Comparison of ENCODE assay signal across 15 mouse cellular contexts in the genomic region with DNA sequence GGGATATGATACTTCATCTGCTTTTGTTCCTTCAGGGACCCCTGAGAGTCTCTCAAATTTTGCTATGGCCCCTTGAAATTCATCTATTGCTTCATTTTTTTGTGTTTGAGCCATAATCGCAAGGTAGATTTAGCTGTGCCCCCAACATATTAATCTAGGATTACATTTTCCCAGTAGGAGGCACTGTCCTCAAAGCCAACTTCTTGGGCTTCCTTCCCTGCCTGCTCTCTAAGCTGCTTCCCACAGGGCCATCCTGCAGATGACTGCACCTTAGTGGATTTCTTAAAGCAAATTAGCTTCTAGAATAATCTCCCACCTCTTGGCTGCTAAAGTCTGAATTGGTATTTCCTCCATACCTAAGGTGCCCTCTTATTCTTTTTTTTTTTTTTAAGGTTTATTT. TPM values are rescaled to one million over a fixed set of nuclear protein-coding genes. Genes with fewer than 3 reads are reported as not detected.
DNase-seq lines count a peak whose midpoint lies in the region; ATAC-seq and TF ChIP-seq lines count a peak whose summit lies in the region.
"Had no signal": no experiment of that assay in that cellular context is flagged by ENCODE, and none has a peak within 500 bp of the region (broad histone marks: within the 10 kb centered on the region; RNA-seq: fewer than 3 reads in every experiment).

No protein-coding gene starts in this region.

- H3K27me3 ChIP-seq in embryonic facial prominence, embryonic 11.5 days (ENCODE audit: control insufficient read depth, insufficient read depth, low read length), result no peaks in the 10 kb centered on the region
- no peaks in the 10 kb centered on the region for H3K27me3 ChIP-seq in embryonic facial prominence, embryonic 10.5 days (replicated peaks; ENCODE audit: low read depth, poor library complexity, severe bottlenecking)
- H3K27me3 ChIP-seq in liver, postnatal 0 days (ENCODE audit: insufficient read depth, low read length), result no peaks in the 10 kb centered on the region
- no peaks in the 10 kb centered on the region for H3K27me3 ChIP-seq in liver, embryonic 11.5 days (replicated peaks; ENCODE audit: control insufficient read depth, insufficient read depth, low read length)
- H3K27me3 ChIP-seq in ES-Bruce4 (ENCODE audit: control insufficient read depth, insufficient read depth, low read length, poor library complexity, severe bottlenecking), result no peaks in the 10 kb centered on the region
- no peaks in the 10 kb centered on the region for H3K27me3 ChIP-seq in cerebellum, adult 2 months (ENCODE audit: control insufficient read depth, insufficient read depth, low read length)
- H3K27me3 ChIP-seq: liver, embryonic 15.5 days; midbrain, embryonic 15.5 days had no signal

- peak; percentile 58 for TF ChIP-seq CTCF in liver, postnatal 0 days (IDR thresholded peaks at IDR 0.05; ENCODE audit: low read depth)
- TF ChIP-seq CTCF in ES-Bruce4 (IDR thresholded peaks at IDR 0.05; ENCODE audit: low read depth, low read length), result peak; percentile 33
- TF ChIP-seq CTCF in cortical plate, adult 2 months (IDR thresholded peaks at IDR 0.05; ENCODE audit: extremely low read depth, insufficient read depth, low read length), result peak; percentile 30
- TF ChIP-seq CTCF in cerebellum, adult 2 months (IDR thresholded peaks at IDR 0.05; ENCODE audit: borderline replicate concordance, insufficient read depth, low read depth, low read length), result no peak

- 82% methylated on average over 1 of the region's 1 CpGs for WGBS in embryonic facial prominence, embryonic 11.5 days
- 95% methylated on average over 1 of the region's 1 CpGs for WGBS in embryonic facial prominence, embryonic 10.5 days
- 76% methylated on average over 1 of the region's 1 CpGs for WGBS in liver, postnatal 0 days (ENCODE audit: insufficient replicate concordance)
- WGBS in liver, embryonic 11.5 days, result 79% methylated on average over 1 of the region's 1 CpGs
- WGBS in cerebellum, adult 2 months, result 82% methylated on average over 1 of the region's 1 CpGs

- DNase-seq in embryonic facial prominence, embryonic 11.5 days (ENCODE audit: low spot score), result peak; percentile 12
- DNase-seq in embryonic facial prominence, embryonic 10.5 days (ENCODE audit: low spot score), result no peak
- no peak for DNase-seq in liver, postnatal 0 days
- DNase-seq in liver, embryonic 11.5 days (ENCODE audit: low spot score), result no peak
- DNase-seq in cerebellum, adult 2 months, result no peak
- no peak for DNase-seq in adrenal gland, postnatal 4 days (ENCODE audit: low spot score in 2 of 2)
- DNase-seq: adrenal gland, adult 8-10 months; cerebellum, adult 9-10 months; spleen, adult 18-20 months had no signal

- no peak for ATAC-seq in embryonic facial prominence, embryonic 11.5 days (replicated peaks; ENCODE audit: insufficient number of reproducible peaks, low FRiP score, low TSS enrichment, low read depth)
- no peak for ATAC-seq in liver, postnatal 0 days
- no peak for ATAC-seq in liver, embryonic 11.5 days (replicated peaks; ENCODE audit: low FRiP score)
- ATAC-seq: midbrain, embryonic 15.5 days had no signal

- TF ChIP-seq EP300 in liver, postnatal 0 days (IDR thresholded peaks at IDR 0.05; ENCODE audit: low read depth), result no peak
- TF ChIP-seq EP300 in ES-Bruce4 (IDR thresholded peaks at IDR 0.05; ENCODE audit: insufficient read depth, low read depth, low read length), result no peak

- H3K4me1 ChIP-seq in embryonic facial prominence, embryonic 11.5 days (ENCODE audit: control insufficient read depth, insufficient read depth, low read length), result no peaks in the 10 kb centered on the region
- peaks cover 8% of the 10 kb centered on the region for H3K4me1 ChIP-seq in embryonic facial prominence, embryonic 10.5 days
- peaks cover 12% of the 10 kb centered on the region for H3K4me1 ChIP-seq in liver, postnatal 0 days (ENCODE audit: insufficient read depth)
- peaks cover 5% of the 10 kb centered on the region for H3K4me1 ChIP-seq in liver, embryonic 11.5 days (replicated peaks; ENCODE audit: control insufficient read depth, insufficient read depth, low read length)
- no peaks in the 10 kb centered on the region for H3K4me1 ChIP-seq in ES-Bruce4 (ENCODE audit: control insufficient read depth, insufficient read depth, low read length)
- no peaks in the 10 kb centered on the region for H3K4me1 ChIP-seq in cortical plate, adult 2 months (ENCODE audit: control insufficient read depth, insufficient read depth, low read length)
- no peaks in the 10 kb centered on the region for H3K4me1 ChIP-seq in cerebellum, adult 2 months (ENCODE audit: control insufficient read depth, insufficient read depth, low read length)

- H3K4me3 ChIP-seq in embryonic facial prominence, embryonic 11.5 days (ENCODE audit: low read depth, low read length), result no peak overlapping the region
- no peak overlapping the region for H3K4me3 ChIP-seq in embryonic facial prominence, embryonic 10.5 days
- no peak overlapping the region for H3K4me3 ChIP-seq in liver, postnatal 0 days (ENCODE audit: low read depth, low read length)
- no peak overlapping the region for H3K4me3 ChIP-seq in liver, embryonic 11.5 days (ENCODE audit: low read depth, low read length)
- H3K4me3 ChIP-seq in ES-Bruce4 (ENCODE audit: low read depth, low read length), result no peak overlapping the region
- H3K4me3 ChIP-seq in cortical plate, adult 2 months (ENCODE audit: insufficient read depth, low read length), result no peak overlapping the region
- no peak overlapping the region for H3K4me3 ChIP-seq in cerebellum, adult 2 months (replicated peaks; ENCODE audit: insufficient read depth, low read depth, low read length)
- H3K4me3 ChIP-seq: erythroblast, embryonic 14.5 days; liver, embryonic 15.5 days; midbrain, embryonic 15.5 days had no signal

- no peak overlapping the region for H3K27ac ChIP-seq in embryonic facial prominence, embryonic 11.5 days (replicated peaks; ENCODE audit: low read depth, low read length)
- no peak overlapping the region for H3K27ac ChIP-seq in embryonic facial prominence, embryonic 10.5 days (replicated peaks)
- H3K27ac ChIP-seq in liver, postnatal 0 days (ENCODE audit: low read depth), result no peak overlapping the region
- H3K27ac ChIP-seq in liver, embryonic 11.5 days (ENCODE audit: low read depth, low read length), result no peak overlapping the region
- no peak overlapping the region for H3K27ac ChIP-seq in ES-Bruce4 (ENCODE audit: insufficient read depth, low read length)
- no peak overlapping the region for H3K27ac ChIP-seq in cortical plate, adult 2 months (ENCODE audit: insufficient read depth, low read length)
- no peak overlapping the region for H3K27ac ChIP-seq in cerebellum, adult 2 months (ENCODE audit: insufficient read depth, low read length)
- H3K27ac ChIP-seq: liver, embryonic 15.5 days; midbrain, embryonic 15.5 days had no signal

- no peak overlapping the region for H3K4me2 ChIP-seq in embryonic facial prominence, embryonic 11.5 days (ENCODE audit: low read depth, low read length)
- no peak overlapping the region for H3K4me2 ChIP-seq in liver, postnatal 0 days (ENCODE audit: low read depth, low read length)
- no peak overlapping the region for H3K4me2 ChIP-seq in liver, embryonic 11.5 days
- H3K4me2 ChIP-seq: liver, embryonic 15.5 days; midbrain, embryonic 15.5 days had no signal

- no peaks in the 10 kb centered on the region for H3K9me3 ChIP-seq in embryonic facial prominence, embryonic 11.5 days (replicated peaks; ENCODE audit: control insufficient read depth, low read length)
- H3K9me3 ChIP-seq in embryonic facial prominence, embryonic 10.5 days, result no peaks in the 10 kb centered on the region
- no peaks in the 10 kb centered on the region for H3K9me3 ChIP-seq in liver, postnatal 0 days (ENCODE audit: low read length)
- H3K9me3 ChIP-seq in liver, embryonic 11.5 days (ENCODE audit: control insufficient read depth, low read length), result no peaks in the 10 kb centered on the region
- no peaks in the 10 kb centered on the region for H3K9me3 ChIP-seq in ES-Bruce4 (replicated peaks; ENCODE audit: control insufficient read depth, insufficient read depth, low read length, poor library complexity, severe bottlenecking)
- H3K9me3 ChIP-seq: liver, embryonic 15.5 days; midbrain, embryonic 15.5 days had no signal

- no peaks in the 10 kb centered on the region for H3K36me3 ChIP-seq in embryonic facial prominence, embryonic 11.5 days (replicated peaks; ENCODE audit: control insufficient read depth, insufficient read depth, low read depth, low read length)
- no peaks in the 10 kb centered on the region for H3K36me3 ChIP-seq in embryonic facial prominence, embryonic 10.5 days (replicated peaks)
- no peaks in the 10 kb centered on the region for H3K36me3 ChIP-seq in liver, postnatal 0 days (replicated peaks; ENCODE audit: insufficient read depth, low read length)
- H3K36me3 ChIP-seq in liver, embryonic 11.5 days (ENCODE audit: control insufficient read depth, insufficient read depth, low read length), result no peaks in the 10 kb centered on the region
- H3K36me3 ChIP-seq in ES-Bruce4 (ENCODE audit: control insufficient read depth, insufficient read depth, low read length, poor library complexity, severe bottlenecking), result no peaks in the 10 kb centered on the region
- H3K36me3 ChIP-seq: liver, embryonic 15.5 days; midbrain, embryonic 15.5 days had no signal

- no peak overlapping the region for H3K9ac ChIP-seq in embryonic facial prominence, embryonic 11.5 days (replicated peaks; ENCODE audit: low read length)
- no peak overlapping the region for H3K9ac ChIP-seq in liver, postnatal 0 days (replicated peaks)
- no peak overlapping the region for H3K9ac ChIP-seq in liver, embryonic 11.5 days (ENCODE audit: low read depth, low read length)
- no peak overlapping the region for H3K9ac ChIP-seq in ES-Bruce4 (ENCODE audit: low read depth, poor library complexity, severe bottlenecking)
- H3K9ac ChIP-seq: liver, embryonic 15.5 days; midbrain, embryonic 15.5 days had no signal

- no peak for TF ChIP-seq POLR2A in ES-Bruce4 (IDR thresholded peaks at IDR 0.05; ENCODE audit: insufficient read depth, low read length)
- no peak for TF ChIP-seq POLR2A in cortical plate, adult 2 months (IDR thresholded peaks at IDR 0.05; ENCODE audit: extremely low read depth, insufficient read depth, low read length)
- TF ChIP-seq POLR2A in cerebellum, adult 2 months (IDR thresholded peaks at IDR 0.05; ENCODE audit: borderline replicate concordance, insufficient read depth, low read length), result no peak

RNA-seq across cellular contexts. Expression of gene Ssb, which starts 3.5 kb away (rescaled TPM):
- 436 and 508 TPM in 2 replicates for polyA plus RNA-seq in embryonic facial prominence, embryonic 11.5 days (2014; fragmentation: Nextera tagmentation; extraction: Ambion mirVana)
- polyA plus RNA-seq in embryonic facial prominence, embryonic 10.5 days (2016; fragmentation: Nextera tagmentation; extraction: Ambion mirVana), result 377 and 407 TPM in 2 replicates
- polyA plus RNA-seq in liver, postnatal 0 days (2015; fragmentation: Nextera tagmentation; extraction: Ambion mirVana), result 112 and 128 TPM in 2 replicates
- polyA plus RNA-seq in liver, embryonic 11.5 days (2014; fragmentation: Nextera tagmentation; extraction: Ambion mirVana), result 317 and 327 TPM in 2 replicates
- polyA plus RNA-seq in ES-Bruce4 (2011; ENCODE audit: insufficient read depth, insufficient read length, low read depth, missing spikeins), result 393 and 460 TPM in 2 replicates
- 80.3 and 88.7 TPM in 2 replicates for polyA plus RNA-seq in cortical plate, adult 2 months (2012; rRNA removed)
- polyA plus RNA-seq in cerebellum, adult 2 months (2012; rRNA removed), result 91.0 and 92.8 TPM in 2 replicates
- 100 to 1,000 TPM; 196 to 224 TPM for total RNA-seq in adrenal gland, postnatal 4 days (2021)

RNA-seq across cellular contexts. Expression of gene Mettl5, which starts 27.5 kb away (rescaled TPM):
- 31.5 and 36.9 TPM in 2 replicates for polyA plus RNA-seq in embryonic facial prominence, embryonic 11.5 days (2014; fragmentation: Nextera tagmentation; extraction: Ambion mirVana)
- polyA plus RNA-seq in embryonic facial prominence, embryonic 10.5 days (2016; fragmentation: Nextera tagmentation; extraction: Ambion mirVana), result 38.0 and 41.9 TPM in 2 replicates
- polyA plus RNA-seq in liver, postnatal 0 days (2015; fragmentation: Nextera tagmentation; extraction: Ambion mirVana), result 27.8 and 28.7 TPM in 2 replicates
- polyA plus RNA-seq in liver, embryonic 11.5 days (2014; fragmentation: Nextera tagmentation; extraction: Ambion mirVana), result 67.9 and 68.1 TPM in 2 replicates
- polyA plus RNA-seq in ES-Bruce4 (2011; ENCODE audit: insufficient read depth, insufficient read length, low read depth, missing spikeins), result 53.2 and 54.5 TPM in 2 replicates
- polyA plus RNA-seq in cortical plate, adult 2 months (2012; rRNA removed), result 12.7 and 13.6 TPM in 2 replicates
- 16.3 and 17.6 TPM in 2 replicates for polyA plus RNA-seq in cerebellum, adult 2 months (2012; rRNA removed)
- 10 to 100 TPM; 26.0 to 27.1 TPM for total RNA-seq in adrenal gland, postnatal 4 days (2021)

RNA-seq across cellular contexts. Expression of gene Klhl23, which starts 36.1 kb away (rescaled TPM):
- 30.8 and 32.3 TPM in 2 replicates for polyA plus RNA-seq in embryonic facial prominence, embryonic 11.5 days (2014; fragmentation: Nextera tagmentation; extraction: Ambion mirVana)
- 24.3 and 24.7 TPM in 2 replicates for polyA plus RNA-seq in embryonic facial prominence, embryonic 10.5 days (2016; fragmentation: Nextera tagmentation; extraction: Ambion mirVana)
- 3.9 and 5.6 TPM in 2 replicates for polyA plus RNA-seq in liver, postnatal 0 days (2015; fragmentation: Nextera tagmentation; extraction: Ambion mirVana)
- polyA plus RNA-seq in liver, embryonic 11.5 days (2014; fragmentation: Nextera tagmentation; extraction: Ambion mirVana), result 44.9 and 47.7 TPM in 2 replicates
- polyA plus RNA-seq in ES-Bruce4 (2011; ENCODE audit: insufficient read depth, insufficient read length, low read depth, missing spikeins), result 5.4 and 7.0 TPM in 2 replicates
- 34.7 and 38.1 TPM in 2 replicates for polyA plus RNA-seq in cortical plate, adult 2 months (2012; rRNA removed)
- polyA plus RNA-seq in cerebellum, adult 2 months (2012; rRNA removed), result 25.6 and 28.8 TPM in 2 replicates
- total RNA-seq in adrenal gland, postnatal 4 days (2021), result 10 to 100 TPM; 25.8 to 26.8 TPM
- total RNA-seq: neutrophil, adult 5-6 weeks had no signal

RNA-seq across cellular contexts. Expression of gene Ubr3, which starts 39.2 kb away (rescaled TPM):
- 15.9 and 18.1 TPM in 2 replicates for polyA plus RNA-seq in embryonic facial prominence, embryonic 11.5 days (2014; fragmentation: Nextera tagmentation; extraction: Ambion mirVana)
- 13.9 and 14.6 TPM in 2 replicates for polyA plus RNA-seq in embryonic facial prominence, embryonic 10.5 days (2016; fragmentation: Nextera tagmentation; extraction: Ambion mirVana)
- 5.7 and 6.0 TPM in 2 replicates for polyA plus RNA-seq in liver, postnatal 0 days (2015; fragmentation: Nextera tagmentation; extraction: Ambion mirVana)
- polyA plus RNA-seq in liver, embryonic 11.5 days (2014; fragmentation: Nextera tagmentation; extraction: Ambion mirVana), result 11.3 and 11.5 TPM in 2 replicates
- 59.0 and 65.6 TPM in 2 replicates for polyA plus RNA-seq in ES-Bruce4 (2011; ENCODE audit: insufficient read depth, insufficient read length, low read depth, missing spikeins)
- polyA plus RNA-seq in cortical plate, adult 2 months (2012; rRNA removed), result 75.8 and 77.6 TPM in 2 replicates
- polyA plus RNA-seq in cerebellum, adult 2 months (2012; rRNA removed), result 63.2 and 67.5 TPM in 2 replicates
- total RNA-seq in adrenal gland, postnatal 4 days (2021), result 10 to 100 TPM; 72.6 to 78.7 TPM
